Mouse (Mus musculus) kidney, embryonic 14.5 days (tissue): ENCODE measurements around the gene Khnyn. TPM values are rescaled to one million over a fixed set of nuclear protein-coding genes. Genes with fewer than 3 reads are reported as not detected.

Experiments used
- ATAC-seq: fragments of 200-750 bp; cut with Nextera tagmentation; 2 replicates; pipeline ENCODE4 v1.8.0; 2017; ENCODE audit warnings: moderate number of reproducible peaks, mild to moderate bottlenecking, moderate TSS enrichment, moderate library complexity; ENCODE audit not compliant: low FRiP score, low TSS enrichment
- H3K27ac ChIP-seq: fragments of 300-500 bp; sonication (generic); 2 replicates; pipeline ENCODE4 v1.5.1; 2014; ENCODE audit warnings: low read depth, mild to moderate bottlenecking, low read length, moderate library complexity, mixed read lengths
- H3K27me3 ChIP-seq: fragments of 300-500 bp; sonication (generic); 2 replicates; pipeline ENCODE4 v1.6.1; 2014; ENCODE audit warnings: mild to moderate bottlenecking, low read length; ENCODE audit not compliant: control insufficient read depth, insufficient read depth
- H3K36me3 ChIP-seq: fragments of 300-500 bp; sonication (generic); 2 replicates; pipeline ENCODE4 v1.6.1; 2014; ENCODE audit warnings: low read length, mixed read lengths; ENCODE audit not compliant: control insufficient read depth, insufficient read depth
- H3K4me1 ChIP-seq: fragments of 300-500 bp; sonication (generic); 2 replicates; pipeline ENCODE4 v1.6.1; 2014; ENCODE audit warnings: low read length, mixed read lengths; ENCODE audit not compliant: control insufficient read depth, insufficient read depth
- H3K4me2 ChIP-seq: fragments of 300-500 bp; sonication (generic); replicated peaks from 2 replicates; pipeline ENCODE4 v1.6.1; 2014; ENCODE audit warnings: low read depth, mild to moderate bottlenecking, low read length
- H3K4me3 ChIP-seq: fragments of 300-500 bp; sonication (generic); 2 replicates; pipeline ENCODE4 v1.5.1; 2014; ENCODE audit warnings: mild to moderate bottlenecking, low read length
- H3K9ac ChIP-seq: fragments of 300-500 bp; sonication (generic); 2 replicates; pipeline ENCODE4 v1.6.1; 2014; ENCODE audit warnings: low read depth, mild to moderate bottlenecking, low read length, moderate library complexity
- H3K9me3 ChIP-seq: fragments of 300-500 bp; sonication (generic); 2 replicates; pipeline ENCODE4 v1.6.1; 2016; ENCODE audit warnings: low read length; ENCODE audit not compliant: control insufficient read depth
- WGBS: fragments of 180-500 bp; shearing (Covaris S2); extraction: QIAGEN DNeasy Blood & Tissue Kit; methylation state at CpG from one replicate; pipeline ENCODE4 v1.1.7; 2014; 5-methylcytosine and 5-hydroxymethylcytosine counted together
- polyA plus RNA-seq: library from polyadenylated mRNA; unstranded; fragments of >200 nt; fragmentation: Nextera tagmentation; extraction: Ambion mirVana; gene quantifications from 2 replicates; pipeline ENCODE4 v1.2.1, GENCODE M21; 2014

Khnyn gene
- polyA plus RNA-seq, 1 experiment from 2014 or later, result 9.7 TPM

DNA sequence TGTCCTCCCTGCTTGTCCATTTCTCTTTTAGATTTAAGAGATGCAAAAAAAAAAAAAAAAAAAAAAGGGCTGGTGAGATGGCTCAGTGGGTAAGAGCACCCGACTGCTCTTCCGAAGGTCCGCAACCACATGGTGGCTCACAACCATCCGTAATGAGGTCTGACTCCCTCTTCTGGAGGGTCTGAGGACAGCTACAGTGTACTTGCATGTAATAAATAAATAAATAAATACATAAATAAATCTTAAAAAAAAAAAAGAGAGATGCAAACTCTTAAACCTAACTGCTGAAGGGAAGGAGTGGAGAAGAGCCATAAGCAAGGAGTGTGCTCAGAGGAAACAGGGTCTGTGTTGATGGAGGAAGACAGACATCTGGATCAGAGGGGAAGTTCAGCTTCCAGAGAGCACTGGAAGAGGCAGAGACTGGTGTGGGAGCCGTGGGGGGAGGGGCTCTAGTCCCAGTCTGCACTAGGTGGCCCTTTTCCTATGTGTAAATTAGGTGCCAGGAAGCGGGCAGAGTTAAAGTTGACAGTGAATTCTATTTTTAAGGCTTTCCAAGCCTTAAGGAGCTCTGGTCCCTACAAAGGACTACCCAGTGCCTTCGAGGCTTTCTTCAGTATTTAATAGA, 6.3 kb upstream of the Khnyn start:
- 0 out of 2 replicates have a peak, but pooled peaks have one; percentile 36 for ATAC-seq
- Histone ChIP-seq H3K27ac (no peak overlapping the region), H3K4me1 (peaks cover 22% of the 10 kb centered on the region)

DNA sequence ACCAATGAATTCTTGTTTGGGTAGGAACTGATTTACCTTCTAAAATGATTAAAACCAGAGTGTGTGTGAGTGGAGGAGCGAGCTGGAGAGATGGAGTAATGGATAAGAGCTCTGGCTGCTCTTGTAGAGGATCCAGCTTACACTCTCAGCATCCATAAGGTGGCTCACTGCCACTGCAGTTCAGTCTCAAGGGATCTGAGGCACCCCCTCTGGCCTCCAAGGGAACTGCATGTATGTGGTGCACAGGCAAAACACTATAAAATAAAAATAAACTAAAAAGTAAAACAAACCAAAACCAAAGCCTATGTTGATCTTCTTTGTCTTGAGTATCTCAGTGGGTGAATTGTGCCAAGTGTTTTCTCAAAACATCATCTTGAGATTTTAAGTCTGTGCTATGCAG, 5.1 kb upstream of the Khnyn start:
- no peaks in the 10 kb centered on the region for H3K36me3 ChIP-seq
- no peak for ATAC-seq
- H3K4me3 ChIP-seq, result no peak overlapping the region
- H3K4me2 ChIP-seq, result no peak overlapping the region
- H3K27me3 ChIP-seq, result no peaks in the 10 kb centered on the region
- peaks cover 25% of the 10 kb centered on the region for H3K4me1 ChIP-seq
- H3K9ac ChIP-seq, result no peak overlapping the region
- no peak overlapping the region for H3K27ac ChIP-seq
- WGBS, result 34% methylated on average over 1 of the region's 1 CpGs
- H3K9me3 ChIP-seq, result no peaks in the 10 kb centered on the region

More for the DNA sequence above, 6.3 kb upstream of the Khnyn start:
- H3K4me3 ChIP-seq, result no peak overlapping the region
- no peaks in the 10 kb centered on the region for H3K27me3 ChIP-seq
- peak overlapping the region; percentile 36 for H3K4me2 ChIP-seq
- H3K9ac ChIP-seq, result no peak overlapping the region
- WGBS, result 15% methylated on average over 7 of the region's 7 CpGs
- no peaks in the 10 kb centered on the region for H3K9me3 ChIP-seq
- H3K36me3 ChIP-seq, result no peaks in the 10 kb centered on the region

DNA sequence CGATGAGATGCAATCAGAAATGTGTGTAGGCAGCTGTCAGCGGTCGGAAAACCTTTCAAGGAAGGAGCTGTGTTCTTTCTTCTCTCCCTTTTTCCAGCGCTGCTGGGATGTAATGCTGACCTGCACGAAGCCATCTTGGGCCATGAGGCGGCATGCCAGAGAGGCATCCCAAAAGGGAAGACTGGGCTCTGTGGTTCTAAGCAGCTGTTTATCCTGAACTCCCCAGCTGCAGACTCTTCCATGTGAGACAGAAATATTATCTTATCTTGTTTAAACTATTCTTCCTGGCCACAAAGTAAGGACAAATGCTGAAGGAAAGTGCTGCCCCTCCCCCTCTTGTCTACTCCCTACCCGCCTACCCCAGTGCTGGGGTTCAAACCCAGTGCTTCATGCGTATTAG, 3.8 kb upstream of the Khnyn start:
- H3K9ac ChIP-seq, result no peak overlapping the region
- no peaks in the 10 kb centered on the region for H3K27me3 ChIP-seq
- H3K4me3 ChIP-seq, result no peak overlapping the region
- no peak overlapping the region for H3K27ac ChIP-seq
- no peaks in the 10 kb centered on the region for H3K36me3 ChIP-seq
- H3K4me1 ChIP-seq, result peaks cover 29% of the 10 kb centered on the region
- no peak for ATAC-seq
- H3K4me2 ChIP-seq, result no peak overlapping the region
- 85% methylated on average over 8 of the region's 8 CpGs for WGBS
- no peaks in the 10 kb centered on the region for H3K9me3 ChIP-seq

DNA sequence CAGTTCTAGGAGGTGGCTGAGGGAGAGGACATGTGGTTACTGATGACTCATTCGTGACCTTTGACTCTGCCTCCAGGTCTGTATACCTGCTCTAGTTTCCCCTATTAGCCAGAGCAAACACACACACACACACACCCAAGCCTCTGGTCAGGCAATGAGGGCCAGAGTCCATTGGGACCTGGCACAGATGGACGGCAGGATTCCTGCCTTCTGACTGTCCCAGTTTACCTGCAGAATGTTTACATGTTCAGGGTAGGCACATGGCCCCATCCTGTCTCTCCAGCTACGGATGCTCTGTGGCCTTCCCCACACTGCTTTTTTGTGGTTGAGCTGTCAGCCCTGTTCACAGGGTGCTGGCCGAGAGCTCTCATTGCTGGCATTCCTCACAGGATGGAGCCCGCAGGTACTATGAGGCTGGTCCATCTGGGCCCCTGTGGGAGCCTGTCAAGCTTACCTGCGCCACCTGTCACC, 2.5 kb upstream of the Khnyn start:
- Histone ChIP-seq H3K4me1 (peaks cover 37% of the 10 kb centered on the region), H3K27me3 (no peaks in the 10 kb centered on the region), H3K27ac (no peak overlapping the region), H3K9me3 (no peaks in the 10 kb centered on the region), H3K36me3 (peaks cover 8% of the 10 kb centered on the region), H3K9ac (no peak overlapping the region), H3K4me2 (no peak overlapping the region), H3K4me3 (no peak overlapping the region)
- 60% methylated on average over 6 of the region's 6 CpGs for WGBS
- no peak for ATAC-seq

DNA sequence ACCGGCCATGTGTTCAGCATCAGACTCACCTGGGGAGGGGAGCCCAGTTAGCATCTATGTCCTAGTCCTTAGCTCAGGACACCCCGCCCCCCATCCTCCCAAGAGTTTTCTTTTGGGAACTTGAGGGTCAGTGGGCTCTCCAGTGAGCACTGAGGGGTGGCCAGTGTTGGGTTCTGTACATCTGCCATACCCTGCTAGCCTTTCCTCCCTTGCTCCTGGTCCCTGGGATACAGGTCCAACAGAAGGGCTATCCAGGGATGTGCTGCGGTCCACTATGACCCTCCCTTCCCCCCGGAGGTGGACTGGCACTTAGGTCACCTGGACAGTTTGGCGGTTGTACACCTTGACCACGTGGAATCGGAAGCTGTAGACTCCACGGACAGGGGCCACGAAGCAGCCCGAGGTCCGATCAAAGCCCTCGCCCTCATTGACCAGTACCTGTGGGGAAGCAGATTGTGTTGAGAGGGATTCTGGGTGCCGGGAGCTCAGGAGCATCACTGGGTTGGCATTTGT, 1.5 kb upstream of the Khnyn start:
- H3K9ac ChIP-seq, result no peak overlapping the region
- H3K4me3 ChIP-seq, result no peak overlapping the region
- H3K36me3 ChIP-seq, result peaks cover 18% of the 10 kb centered on the region
- H3K27me3 ChIP-seq, result no peaks in the 10 kb centered on the region
- no peak overlapping the region for H3K4me2 ChIP-seq
- peaks cover 28% of the 10 kb centered on the region for H3K4me1 ChIP-seq
- ATAC-seq, result no peak
- WGBS, result 89% methylated on average over 13 of the region's 13 CpGs
- no peaks in the 10 kb centered on the region for H3K9me3 ChIP-seq
- no peak overlapping the region for H3K27ac ChIP-seq

DNA sequence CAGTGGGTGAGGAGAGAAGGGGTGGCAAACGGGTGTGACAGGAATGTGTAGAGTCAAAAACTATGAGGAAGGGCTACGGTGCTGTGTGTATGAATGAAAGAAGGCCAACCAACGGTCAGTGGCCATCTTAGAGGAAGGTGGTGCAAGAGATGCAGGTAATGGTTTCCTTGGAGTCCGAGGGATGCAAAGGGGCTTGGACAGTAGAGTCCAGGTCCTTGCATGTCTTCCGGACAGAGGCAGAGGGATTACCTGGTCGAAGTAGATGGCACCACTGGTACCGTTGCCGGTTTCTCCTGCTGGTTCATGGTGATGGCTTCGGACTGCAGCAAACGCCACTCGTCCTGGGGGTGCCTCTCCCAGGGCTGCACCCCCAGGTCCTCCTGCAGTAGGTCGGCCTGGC, 1.1 kb upstream of the Khnyn start:
- no peak overlapping the region for H3K9ac ChIP-seq
- peaks cover 23% of the 10 kb centered on the region for H3K36me3 ChIP-seq
- H3K27ac ChIP-seq, result peak overlapping the region; percentile 94; the same call in 1 of the 2 replicates
- 86% methylated on average over 12 of the region's 12 CpGs for WGBS
- peaks cover 25% of the 10 kb centered on the region for H3K4me1 ChIP-seq
- ATAC-seq, result no peak
- H3K4me3 ChIP-seq, result no peak overlapping the region
- H3K4me2 ChIP-seq, result no peak overlapping the region
- H3K27me3 ChIP-seq, result no peaks in the 10 kb centered on the region
- no peaks in the 10 kb centered on the region for H3K9me3 ChIP-seq

DNA sequence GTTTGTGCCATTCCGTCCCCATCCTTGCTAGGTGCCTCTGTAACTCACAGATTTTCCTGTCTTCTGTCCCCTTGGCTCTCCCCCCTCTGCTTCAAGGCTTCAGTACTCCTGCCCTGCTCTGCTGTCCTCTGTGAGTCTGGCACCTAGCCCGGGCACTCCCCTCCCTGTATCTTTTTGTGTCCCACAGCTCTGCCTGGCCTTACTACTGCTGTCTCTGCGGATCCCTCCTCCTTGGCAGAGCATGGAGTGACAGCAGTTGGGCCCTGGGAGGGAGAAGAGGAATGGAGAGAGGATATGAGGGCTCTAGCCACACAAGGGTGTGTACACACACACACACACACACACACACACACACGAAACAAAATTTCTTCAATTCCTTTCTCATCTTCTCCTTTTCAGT, 581 bp upstream of the Khnyn start, which contains the start of gene Cbln3:
Gene Cbln3 (minus strand): TSS at position 227 of the 400 bp plus-strand sequence.
- Histone ChIP-seq H3K9ac (peak within 1 kb of the TSS; percentile 88), H3K36me3 (peaks cover 28% of the 10 kb centered on the region), H3K4me2 (peak within 1 kb of the TSS; percentile 72), H3K9me3 (no peaks in the 10 kb centered on the region), H3K27me3 (no peaks in the 10 kb centered on the region), H3K27ac (peak within 1 kb of the TSS; percentile 94), H3K4me3 (peak within 1 kb of the TSS; percentile 79), H3K4me1 (peaks cover 24% of the 10 kb centered on the region)
- peak; percentile 32 for ATAC-seq
- WGBS, result 22% methylated on average over 4 of the region's 4 CpGs

DNA sequence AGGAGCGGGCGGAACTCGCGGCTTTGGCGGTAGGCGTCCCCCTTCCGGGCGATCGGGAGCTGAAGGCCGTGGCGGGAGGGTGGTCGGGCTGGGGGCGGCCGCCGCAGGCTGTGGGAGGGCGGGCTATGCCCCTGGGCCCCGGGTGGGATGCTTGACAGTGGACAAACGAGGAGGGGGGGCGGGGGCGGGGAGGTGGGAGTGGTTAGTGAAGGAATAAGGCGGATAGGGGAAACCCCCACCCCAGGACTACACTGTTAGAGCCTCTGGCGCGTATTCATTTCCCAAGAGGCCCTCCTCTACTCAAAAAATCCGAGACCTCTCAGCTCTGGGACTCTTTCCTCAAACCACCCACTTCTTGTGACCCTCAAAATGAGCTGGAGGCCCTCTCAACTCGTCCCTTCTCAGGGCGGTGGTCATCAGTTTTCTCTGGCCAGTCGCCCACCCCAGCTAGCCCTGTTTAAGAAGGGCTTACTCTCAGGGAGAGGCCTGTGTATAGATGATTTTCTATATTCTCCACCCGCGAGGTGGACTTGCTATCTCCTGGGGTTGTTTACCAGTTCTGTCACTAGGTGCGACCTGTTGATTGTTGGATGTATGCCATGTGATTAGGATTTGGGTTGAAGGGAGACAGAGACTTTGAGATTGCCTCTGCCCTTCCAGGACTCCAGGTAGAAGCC, 505 bp downstream of the Khnyn start:
- H3K4me1 ChIP-seq, result peaks cover 24% of the 10 kb centered on the region
- H3K36me3 ChIP-seq, result peaks cover 38% of the 10 kb centered on the region
- peak overlapping the region; percentile 88 for H3K9ac ChIP-seq
- WGBS, result 1% methylated on average over 16 of the region's 30 CpGs
- ATAC-seq, result peak; percentile 78
- peak overlapping the region; percentile 72 for H3K4me2 ChIP-seq
- peak overlapping the region; percentile 94 for H3K27ac ChIP-seq
- no peaks in the 10 kb centered on the region for H3K9me3 ChIP-seq
- peak overlapping the region; percentile 79 for H3K4me3 ChIP-seq
- H3K27me3 ChIP-seq, result no peaks in the 10 kb centered on the region

DNA sequence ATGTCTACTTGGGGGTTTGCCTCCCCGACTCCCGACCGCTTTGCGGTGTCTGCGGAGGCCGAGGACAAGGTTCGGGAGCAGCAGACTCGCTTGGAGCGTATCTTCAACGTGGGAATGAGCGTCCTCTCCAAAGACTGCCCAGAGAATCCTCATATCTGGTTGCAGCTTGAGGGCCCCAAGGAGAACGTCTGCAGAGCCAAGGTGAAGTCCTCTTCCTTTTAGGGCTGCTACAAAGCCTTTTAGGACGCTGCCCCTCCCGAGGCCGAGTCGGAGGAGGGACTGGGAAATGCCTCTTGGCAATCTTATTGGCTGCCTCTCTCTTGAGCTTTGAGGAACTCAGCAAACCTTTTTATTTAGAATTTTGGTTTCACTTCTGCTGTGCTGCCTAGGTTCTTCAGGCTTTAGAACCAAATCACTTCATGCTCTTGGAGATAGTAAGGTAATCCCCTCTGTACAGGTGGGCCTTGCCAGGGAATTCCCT, 1.1 kb downstream of the Khnyn start:
- ATAC-seq, result no peak
- peak overlapping the region; percentile 79 for H3K4me3 ChIP-seq
- H3K4me1 ChIP-seq, result peaks cover 24% of the 10 kb centered on the region
- 2% methylated on average over 16 of the region's 16 CpGs for WGBS
- no peaks in the 10 kb centered on the region for H3K9me3 ChIP-seq
- H3K4me2 ChIP-seq, result peak overlapping the region; percentile 72
- H3K27ac ChIP-seq, result peak overlapping the region; percentile 94; the same call in 1 of the 2 replicates
- peak overlapping the region; percentile 88 for H3K9ac ChIP-seq
- peaks cover 44% of the 10 kb centered on the region for H3K36me3 ChIP-seq
- no peaks in the 10 kb centered on the region for H3K27me3 ChIP-seq
